Mouse (Mus musculus) heart, embryonic 15.5 days (tissue): ENCODE data around the gene Lrrc20. TPM values are rescaled to one million over a fixed set of nuclear protein-coding genes. Genes with fewer than 3 reads are reported as not detected.

Source experiments
- ATAC-seq: fragments of 200-750 bp; cut with Nextera tagmentation; replicated peaks from 2 replicates; pipeline ENCODE4 v1.8.0; 2017; ENCODE audit warnings: low read depth, moderate TSS enrichment; ENCODE audit not compliant: insufficient number of reproducible peaks, insufficient read depth, low FRiP score
- H3K27ac ChIP-seq: fragments of 300-500 bp; sonication (generic); 2 replicates; pipeline ENCODE4 v1.5.1; 2015; ENCODE audit warnings: mild to moderate bottlenecking, inconsistent platforms
- H3K27me3 ChIP-seq: fragments of 300-500 bp; sonication (generic); 2 replicates; pipeline ENCODE4 v1.6.1; 2015; ENCODE audit warnings: inconsistent platforms
- H3K36me3 ChIP-seq: fragments of 300-500 bp; sonication (generic); 2 replicates; pipeline ENCODE4 v1.6.1; 2015; ENCODE audit warnings: mild to moderate bottlenecking, inconsistent platforms
- H3K4me1 ChIP-seq: fragments of 300-500 bp; sonication (generic); replicated peaks from 2 replicates; pipeline ENCODE4 v1.6.1; 2015; ENCODE audit warnings: inconsistent platforms
- H3K4me2 ChIP-seq: fragments of 300-500 bp; sonication (generic); 2 replicates; pipeline ENCODE4 v1.6.1; 2015; ENCODE audit warnings: inconsistent platforms, mild to moderate bottlenecking, moderate library complexity
- H3K4me3 ChIP-seq: fragments of 300-500 bp; sonication (generic); 2 replicates; pipeline ENCODE4 v1.5.1; 2015; ENCODE audit warnings: mild to moderate bottlenecking, inconsistent platforms
- H3K9ac ChIP-seq: fragments of 300-500 bp; sonication (generic); 2 replicates; pipeline ENCODE4 v1.6.1; 2015; ENCODE audit warnings: mild to moderate bottlenecking, inconsistent platforms
- H3K9me3 ChIP-seq: fragments of 300-500 bp; sonication (generic); replicated peaks from 2 replicates; pipeline ENCODE4 v1.6.1; 2016; ENCODE audit warnings: inconsistent platforms
- WGBS: fragments of 180-500 bp; shearing (Covaris S2); methylation state at CpG from one replicate; pipeline ENCODE4 v1.1.7; 2015; ENCODE audit warnings: mixed read lengths; 5-methylcytosine and 5-hydroxymethylcytosine counted together
- polyA plus RNA-seq: library from polyadenylated mRNA; unstranded; fragments of >200 nt; fragmentation: Nextera tagmentation; extraction: Ambion mirVana; gene quantifications from 2 replicates; pipeline ENCODE4 v1.2.1, GENCODE M21; 2015

Lrrc20 gene
- polyA plus RNA-seq, 1 experiment from 2014 or later = 10.4 TPM

DNA sequence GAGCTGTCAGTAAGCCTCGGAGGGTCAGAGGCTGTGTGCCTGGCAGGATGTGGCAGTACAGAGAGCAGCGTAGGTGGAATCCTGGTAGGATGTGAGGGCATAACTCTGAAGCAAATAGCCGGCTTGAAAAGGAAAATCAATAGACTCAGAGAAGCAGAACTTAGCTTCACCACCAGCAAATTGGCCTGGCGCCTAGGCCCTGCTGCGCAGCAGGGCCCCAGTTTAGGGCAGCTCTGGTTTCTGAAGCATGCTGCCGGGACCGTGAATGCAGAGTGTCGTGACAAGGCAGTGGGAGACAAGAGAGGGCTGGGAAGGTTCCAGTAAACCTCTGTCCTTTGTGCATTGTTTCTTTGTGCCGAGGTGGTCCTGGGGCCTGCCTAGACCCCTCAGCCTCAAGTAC lies 20.6 kb downstream of the Lrrc20 start:
- H3K27ac ChIP-seq = peak overlapping the region; percentile 19; the same call in 1 of the 2 replicates
- no peak for ATAC-seq
- peak overlapping the region; percentile 14; the same call in 1 of the 2 replicates for H3K9ac ChIP-seq
- H3K9me3 ChIP-seq = no peaks in the 10 kb centered on the region
- H3K27me3 ChIP-seq = no peaks in the 10 kb centered on the region
- no peak overlapping the region for H3K4me2 ChIP-seq
- WGBS = 42% methylated on average over 9 of the region's 9 CpGs
- no peaks in the 10 kb centered on the region for H3K36me3 ChIP-seq
- no peak overlapping the region for H3K4me3 ChIP-seq
- peaks cover 20% of the 10 kb centered on the region for H3K4me1 ChIP-seq

DNA sequence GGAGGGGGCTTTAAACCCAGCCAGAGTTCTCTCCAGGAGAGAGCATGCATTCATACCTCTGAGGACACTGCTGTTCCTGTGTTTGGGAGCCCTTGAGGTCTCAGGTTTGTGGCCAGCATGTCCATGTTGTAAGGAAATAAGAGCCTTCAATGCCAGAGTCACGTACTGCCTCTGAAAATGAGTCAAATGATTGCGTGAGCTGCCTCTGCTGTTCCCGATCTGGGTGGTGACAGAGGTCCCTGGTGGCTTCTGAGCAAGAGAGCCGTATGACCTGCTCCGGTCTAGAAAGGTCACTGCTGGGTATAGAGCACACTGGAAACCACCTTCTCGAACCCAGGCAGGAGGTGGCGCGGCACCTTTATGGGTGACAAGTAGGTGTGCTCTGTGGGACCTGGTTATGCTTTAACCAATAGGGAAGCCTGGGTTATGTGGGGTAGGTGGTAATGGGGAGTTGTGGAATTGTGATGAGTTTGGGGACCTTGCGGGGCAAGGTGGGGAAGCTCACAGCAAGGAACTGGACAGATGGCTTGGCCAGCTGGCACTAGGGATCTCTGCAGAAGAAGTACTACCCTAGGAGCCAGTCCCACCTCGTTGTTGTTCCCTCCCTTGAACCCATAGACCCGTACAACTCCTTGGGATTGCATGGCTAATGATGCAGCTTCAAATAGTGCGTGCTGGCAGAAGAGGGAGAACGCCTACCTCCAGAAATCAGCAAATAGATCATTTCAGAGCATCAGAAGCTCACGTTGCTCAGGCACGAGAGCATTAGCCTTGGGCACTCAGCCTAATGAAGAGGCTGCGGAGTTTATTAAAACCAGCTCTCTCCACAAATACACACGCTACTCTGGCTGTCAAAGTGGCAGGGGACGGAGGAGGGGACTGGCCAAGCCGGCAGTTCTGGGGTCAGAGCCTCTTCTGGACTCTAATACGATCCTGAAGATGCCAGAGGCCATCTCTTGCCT lies 24.2 kb downstream of the Lrrc20 start:
- H3K9me3 ChIP-seq = no peaks in the 10 kb centered on the region
- H3K9ac ChIP-seq = no peak overlapping the region
- no peak for ATAC-seq
- no peaks in the 10 kb centered on the region for H3K27me3 ChIP-seq
- 83% methylated on average over 20 of the region's 20 CpGs for WGBS
- H3K27ac ChIP-seq = no peak overlapping the region
- H3K4me1 ChIP-seq = peaks cover 18% of the 10 kb centered on the region
- H3K4me3 ChIP-seq = no peak overlapping the region
- H3K36me3 ChIP-seq = no peaks in the 10 kb centered on the region
- H3K4me2 ChIP-seq = no peak overlapping the region

DNA sequence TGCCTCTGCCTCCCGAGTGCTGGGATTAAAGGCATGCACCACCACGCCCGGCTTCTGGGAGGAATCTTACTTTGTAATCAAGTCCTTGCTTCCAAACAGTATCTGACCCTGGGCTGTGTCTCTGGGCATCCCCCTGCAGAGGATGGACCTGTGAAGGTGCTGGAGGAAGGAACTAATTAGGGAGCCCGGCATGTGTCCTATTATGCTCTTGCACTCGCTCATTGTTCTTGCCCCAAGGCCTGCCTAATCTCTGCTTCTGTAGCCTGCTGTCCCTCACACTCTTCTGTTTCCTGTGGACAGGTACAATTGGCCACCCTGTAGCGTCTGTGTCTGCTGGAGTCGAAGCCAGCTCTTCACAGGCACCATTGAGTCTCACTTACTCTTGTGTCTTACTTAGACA lies 25.2 kb downstream of the Lrrc20 start:
- ATAC-seq = no peak
- H3K9me3 ChIP-seq = no peaks in the 10 kb centered on the region
- no peak overlapping the region for H3K4me2 ChIP-seq
- H3K27ac ChIP-seq = no peak overlapping the region
- no peak overlapping the region for H3K4me3 ChIP-seq
- WGBS = 70% methylated on average over 7 of the region's 7 CpGs
- no peaks in the 10 kb centered on the region for H3K27me3 ChIP-seq
- peaks cover 8% of the 10 kb centered on the region for H3K4me1 ChIP-seq
- no peaks in the 10 kb centered on the region for H3K36me3 ChIP-seq
- no peak overlapping the region for H3K9ac ChIP-seq

GRCm38 (mm10) chr10:61504073-61504472 lies 28.5 kb downstream of the Lrrc20 start:
- Histone ChIP-seq H3K4me1 (no peaks in the 10 kb centered on the region), H3K27ac (no peak overlapping the region), H3K36me3 (no peaks in the 10 kb centered on the region), H3K4me3 (no peak overlapping the region), H3K4me2 (no peak overlapping the region), H3K9me3 (no peaks in the 10 kb centered on the region), H3K27me3 (no peaks in the 10 kb centered on the region), H3K9ac (no peak overlapping the region)
- no peak for ATAC-seq
- WGBS = 88% methylated on average over 2 of the region's 2 CpGs

GRCm38 (mm10) chr10:61506381-61507200 lies 31.0 kb downstream of the Lrrc20 start:
- no peak overlapping the region for H3K4me3 ChIP-seq
- no peaks in the 10 kb centered on the region for H3K9me3 ChIP-seq
- no peaks in the 10 kb centered on the region for H3K27me3 ChIP-seq
- no peak overlapping the region for H3K9ac ChIP-seq
- H3K36me3 ChIP-seq = no peaks in the 10 kb centered on the region
- no peak for ATAC-seq
- no peak overlapping the region for H3K4me2 ChIP-seq
- 73% methylated on average over 7 of the region's 7 CpGs for WGBS
- H3K4me1 ChIP-seq = peaks cover 8% of the 10 kb centered on the region; the same call in 1 of the 2 replicates
- H3K27ac ChIP-seq = no peak overlapping the region

DNA sequence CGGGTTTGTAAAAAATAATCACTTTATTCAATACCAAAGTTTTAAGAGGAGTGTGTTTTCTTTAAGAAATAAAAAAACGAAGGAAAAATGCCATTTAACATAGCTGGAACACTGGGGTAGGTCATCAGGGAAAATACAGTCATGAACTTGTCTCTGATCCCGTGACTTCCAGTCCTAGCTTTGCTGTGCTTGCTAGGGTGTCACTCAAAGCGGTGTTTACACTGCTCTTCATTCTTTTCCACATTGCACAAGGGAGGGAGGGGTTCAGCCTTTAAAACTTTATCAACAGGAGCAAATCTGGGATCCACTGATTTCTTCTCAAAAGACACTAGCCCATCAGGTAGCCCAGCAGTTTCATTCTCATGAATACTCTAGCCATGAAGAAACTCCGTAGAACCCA lies 34.3 kb downstream of the Lrrc20 start:
- peaks cover 8% of the 10 kb centered on the region; the same call in 1 of the 2 replicates for H3K4me1 ChIP-seq
- no peak overlapping the region for H3K9ac ChIP-seq
- no peaks in the 10 kb centered on the region for H3K27me3 ChIP-seq
- H3K9me3 ChIP-seq = no peaks in the 10 kb centered on the region
- no peaks in the 10 kb centered on the region for H3K36me3 ChIP-seq
- no peak overlapping the region for H3K4me3 ChIP-seq
- no peak overlapping the region for H3K4me2 ChIP-seq
- H3K27ac ChIP-seq = no peak overlapping the region
- WGBS = 84% methylated on average over 5 of the region's 5 CpGs
- ATAC-seq = no peak

DNA sequence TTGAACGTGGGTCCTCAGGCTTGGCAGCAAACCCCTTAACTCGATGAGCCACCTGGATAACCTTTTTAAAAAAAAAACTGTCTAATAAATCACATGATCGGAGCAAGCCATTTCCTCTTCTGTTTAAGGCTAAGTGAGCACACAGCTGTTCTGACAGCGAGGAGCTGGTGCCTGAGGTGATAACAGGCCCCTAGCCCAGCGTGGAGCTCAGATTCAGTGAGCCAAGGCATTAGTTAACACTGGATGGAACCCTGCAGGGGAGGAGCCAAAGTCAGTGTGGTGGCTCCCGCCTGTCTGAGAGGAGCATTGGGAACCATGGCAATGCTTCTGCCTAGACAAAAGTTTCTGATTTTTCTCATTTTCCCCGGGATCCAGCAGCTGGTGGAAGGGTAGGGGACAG lies 35.2 kb downstream of the Lrrc20 start:
- Histone ChIP-seq H3K36me3 (no peaks in the 10 kb centered on the region), H3K9ac (no peak overlapping the region), H3K27ac (no peak overlapping the region), H3K9me3 (no peaks in the 10 kb centered on the region), H3K4me1 (peaks cover 8% of the 10 kb centered on the region; the same call in 1 of the 2 replicates), H3K4me2 (no peak overlapping the region), H3K27me3 (no peaks in the 10 kb centered on the region), H3K4me3 (no peak overlapping the region)
- no peak for ATAC-seq
- 12% methylated on average over 7 of the region's 7 CpGs for WGBS

DNA sequence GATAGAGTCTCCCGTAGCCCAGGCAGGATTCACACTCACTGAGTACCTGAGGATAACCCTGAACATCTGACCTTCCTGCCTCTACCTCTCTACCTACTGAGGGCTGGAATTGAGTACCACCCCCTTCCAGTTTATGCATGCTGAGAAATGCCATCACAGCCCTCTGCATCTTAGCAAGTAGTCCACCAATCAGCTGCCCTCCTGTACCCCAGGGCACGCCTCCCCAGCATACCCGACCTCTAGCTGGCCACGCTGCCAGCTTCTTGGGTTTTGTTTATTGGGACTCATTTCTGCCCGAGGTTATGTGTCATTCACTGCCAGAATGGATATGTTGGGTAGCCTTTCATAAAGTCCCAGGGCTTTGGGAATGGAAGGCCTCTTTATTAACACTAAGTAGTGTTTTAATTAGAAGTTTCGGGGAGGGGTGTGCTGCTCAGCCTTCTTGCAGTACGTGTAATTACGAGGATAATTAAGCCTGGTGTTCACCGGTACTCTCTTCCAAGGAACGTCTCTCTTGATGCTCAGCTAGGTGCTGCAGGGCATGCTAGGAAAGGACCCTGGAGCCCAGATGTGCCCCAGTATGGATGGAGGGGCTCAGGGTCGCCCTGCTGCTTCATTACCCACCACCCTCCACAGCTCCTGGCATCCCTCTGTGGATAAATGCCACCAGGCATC lies 36.8 kb downstream of the Lrrc20 start:
- H3K9ac ChIP-seq = no peak overlapping the region
- H3K36me3 ChIP-seq = no peaks in the 10 kb centered on the region
- 82% methylated on average over 11 of the region's 11 CpGs for WGBS
- no peak overlapping the region for H3K27ac ChIP-seq
- no peak for ATAC-seq
- peaks cover 12% of the 10 kb centered on the region for H3K4me1 ChIP-seq
- H3K9me3 ChIP-seq = no peaks in the 10 kb centered on the region
- no peak overlapping the region for H3K4me3 ChIP-seq
- H3K4me2 ChIP-seq = no peak overlapping the region
- no peaks in the 10 kb centered on the region for H3K27me3 ChIP-seq

DNA sequence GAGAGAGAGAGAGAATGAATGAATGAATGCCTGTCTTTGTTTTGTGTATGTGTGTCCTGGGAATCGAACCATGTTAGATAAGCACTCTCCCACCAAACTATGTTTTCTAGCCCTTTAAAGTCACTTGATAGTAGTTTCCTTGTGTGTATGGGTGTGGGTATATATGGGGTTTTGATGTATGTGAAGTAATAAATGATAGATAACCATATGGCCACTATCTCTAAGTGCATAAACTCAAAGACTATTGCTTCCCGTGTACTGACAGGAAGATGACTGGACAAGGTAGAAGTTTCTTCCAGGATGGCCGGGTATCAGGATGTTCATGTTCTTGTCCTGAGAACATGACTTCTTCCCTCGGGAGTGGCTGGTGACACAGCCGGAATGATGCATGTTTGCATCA lies 41.3 kb downstream of the Lrrc20 start:
- WGBS = 48% methylated on average over 5 of the region's 5 CpGs
- no peak overlapping the region for H3K4me3 ChIP-seq
- H3K36me3 ChIP-seq = no peaks in the 10 kb centered on the region
- peaks cover 14% of the 10 kb centered on the region for H3K4me1 ChIP-seq
- no peaks in the 10 kb centered on the region for H3K27me3 ChIP-seq
- no peaks in the 10 kb centered on the region for H3K9me3 ChIP-seq
- no peak for ATAC-seq
- H3K27ac ChIP-seq = no peak overlapping the region
- H3K9ac ChIP-seq = no peak overlapping the region
- no peak overlapping the region for H3K4me2 ChIP-seq

DNA sequence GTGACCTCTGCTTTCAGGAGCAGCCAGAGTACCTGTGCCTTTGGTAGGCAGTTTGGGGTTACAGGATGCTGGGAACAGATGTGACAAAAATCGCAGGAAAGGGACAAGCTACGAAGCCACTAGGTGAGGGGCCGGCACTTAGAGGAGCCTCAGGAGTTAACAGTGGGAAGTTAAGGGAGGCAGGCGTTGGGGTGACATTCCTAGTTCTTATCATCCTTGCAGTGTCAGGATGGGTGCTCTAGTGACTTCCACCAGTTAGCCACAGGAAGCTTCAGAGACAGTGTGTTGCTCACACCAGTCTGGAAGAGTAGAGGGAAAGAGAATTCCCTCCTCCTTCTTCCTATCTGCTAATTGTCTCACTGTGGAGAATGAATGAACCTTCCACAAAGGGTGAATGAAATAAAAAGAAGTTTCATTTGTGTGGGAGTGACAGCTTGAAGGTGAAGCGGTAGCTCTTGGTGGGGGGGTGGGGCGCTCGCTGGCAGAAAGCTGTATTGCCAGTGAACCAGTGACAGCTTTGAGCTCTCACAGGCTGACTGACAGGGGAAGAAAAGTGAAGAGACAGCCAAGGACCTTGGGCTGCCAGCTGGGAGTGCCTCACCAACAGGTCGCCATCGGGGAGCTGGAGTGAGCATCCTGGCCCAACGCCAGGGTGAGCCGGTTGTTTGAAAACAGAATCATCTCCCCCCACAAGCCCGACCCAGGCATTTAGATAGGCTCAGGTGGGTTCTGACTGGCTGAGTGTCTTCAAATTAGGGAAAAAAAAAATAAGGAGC lies 41.9 kb downstream of the Lrrc20 start:
- Histone ChIP-seq H3K4me1 (peaks cover 14% of the 10 kb centered on the region), H3K9me3 (no peaks in the 10 kb centered on the region), H3K4me3 (no peak overlapping the region), H3K36me3 (no peaks in the 10 kb centered on the region), H3K27ac (peak overlapping the region; percentile 28; the same call in 1 of the 2 replicates), H3K9ac (no peak overlapping the region), H3K4me2 (peak overlapping the region; percentile 35; the same call in 1 of the 2 replicates), H3K27me3 (no peaks in the 10 kb centered on the region)
- 19% methylated on average over 12 of the region's 12 CpGs for WGBS
- no peak for ATAC-seq
